Comparison of ENCODE assay signal across 9 mouse cellular contexts in the genomic region with DNA sequence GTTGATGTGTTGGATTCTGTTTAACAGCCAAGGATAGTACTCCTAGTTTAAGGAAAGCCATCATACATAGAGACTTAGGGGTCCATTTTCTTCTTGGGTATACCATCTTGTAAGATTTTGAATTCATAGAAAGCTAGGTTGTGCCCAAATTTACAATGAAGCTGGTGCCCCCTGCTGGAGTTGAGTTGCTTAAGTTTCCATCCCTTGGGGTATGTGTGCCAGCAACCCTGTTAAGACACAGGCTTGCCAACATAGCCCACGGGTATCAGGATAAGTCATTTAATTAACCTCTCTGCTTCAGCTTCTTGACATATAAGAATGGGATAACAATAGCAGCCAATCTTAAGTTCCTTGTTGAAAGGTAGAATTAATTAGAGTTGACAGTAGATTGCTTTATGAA.
A peak's percentile ranks its signal among the peaks of the same experiment; 100 is the strongest.
DNase-seq lines count a peak whose midpoint lies in the region; ATAC-seq and TF ChIP-seq lines count a peak whose summit lies in the region.
"Had no signal": no experiment of that assay in that cellular context is flagged by ENCODE, and none has a peak within 500 bp of the region (broad histone marks: within the 10 kb centered on the region; RNA-seq: fewer than 3 reads in every experiment).

No protein-coding gene starts in this region.

- no peaks in the 10 kb centered on the region for H3K4me1 ChIP-seq in forebrain, postnatal 0 days (ENCODE audit: insufficient read depth)
- no peaks in the 10 kb centered on the region for H3K4me1 ChIP-seq in lung, postnatal 0 days (ENCODE audit: insufficient read depth, low read depth, low read length)
- H3K4me1 ChIP-seq: midbrain, embryonic 12.5 days had no signal

- H3K27ac ChIP-seq in forebrain, postnatal 0 days (ENCODE audit: low read depth, low read length): no peak overlapping the region
- no peak overlapping the region for H3K27ac ChIP-seq in lung, postnatal 0 days (ENCODE audit: low read length)
- H3K27ac ChIP-seq: midbrain, embryonic 12.5 days had no signal

- no peaks in the 10 kb centered on the region for H3K36me3 ChIP-seq in forebrain, postnatal 0 days (ENCODE audit: insufficient read depth)
- H3K36me3 ChIP-seq in lung, postnatal 0 days (ENCODE audit: insufficient read depth, low read length): no peaks in the 10 kb centered on the region
- H3K36me3 ChIP-seq: midbrain, embryonic 12.5 days had no signal

- no peak overlapping the region for H3K4me3 ChIP-seq in forebrain, postnatal 0 days (ENCODE audit: low read depth, low read length)
- H3K4me3 ChIP-seq in lung, postnatal 0 days (ENCODE audit: low read depth, low read length): no peak overlapping the region
- H3K4me3 ChIP-seq: midbrain, embryonic 12.5 days had no signal

- TF ChIP-seq CTCF in forebrain, postnatal 0 days (IDR thresholded peaks at IDR 0.05; ENCODE audit: low read depth): peak; percentile 60
- TF ChIP-seq CTCF in lung, postnatal 0 days (IDR thresholded peaks at IDR 0.05): peak; percentile 68

- no peak overlapping the region for H3K9ac ChIP-seq in forebrain, postnatal 0 days
- H3K9ac ChIP-seq in lung, postnatal 0 days (replicated peaks; ENCODE audit: low read depth): no peak overlapping the region
- H3K9ac ChIP-seq: midbrain, embryonic 12.5 days had no signal

- 25% methylated on average over 1 of the region's 1 CpGs for WGBS in forebrain, postnatal 0 days
- 16% methylated on average over 1 of the region's 1 CpGs for WGBS in large intestine, adult 2 months
- 37% methylated on average over 1 of the region's 1 CpGs for WGBS in lung, postnatal 0 days

- TF ChIP-seq EP300 in lung, postnatal 0 days (IDR thresholded peaks at IDR 0.05): no peak

- no peaks in the 10 kb centered on the region for H3K27me3 ChIP-seq in forebrain, postnatal 0 days (ENCODE audit: insufficient read depth, low read length)
- H3K27me3 ChIP-seq in lung, postnatal 0 days (replicated peaks; ENCODE audit: insufficient read depth, low read length): no peaks in the 10 kb centered on the region
- H3K27me3 ChIP-seq: midbrain, embryonic 12.5 days had no signal

- H3K9me3 ChIP-seq in forebrain, postnatal 0 days (ENCODE audit: low read length): 0 out of 2 replicates have a peak, but pooled peaks cover 4% of the 10 kb centered on the region
- H3K9me3 ChIP-seq in lung, postnatal 0 days (ENCODE audit: low read length): no peaks in the 10 kb centered on the region
- H3K9me3 ChIP-seq: midbrain, embryonic 12.5 days had no signal

- peak; percentile 9 for DNase-seq in cerebellum, adult 11 months
- peak; percentile 9 for DNase-seq in 3T3-L1 (ENCODE audit: low read depth, low spot score)
- DNase-seq in brain, embryonic 18.5 days (ENCODE audit: low read depth, low spot score): peak; percentile 22
- DNase-seq in forebrain, postnatal 0 days: peak; percentile 78
- DNase-seq in large intestine, adult 2 months (ENCODE audit: low read depth, low spot score): peak; percentile 11
- peak; percentile 48 for DNase-seq in lung, postnatal 0 days (ENCODE audit: low spot score)
- peak; percentile 23 for DNase-seq in thymus, postnatal 14 days

- H3K4me2 ChIP-seq in forebrain, postnatal 0 days (ENCODE audit: low read depth): no peak overlapping the region
- H3K4me2 ChIP-seq in lung, postnatal 0 days (replicated peaks; ENCODE audit: low read depth, low read length): no peak overlapping the region
- H3K4me2 ChIP-seq: midbrain, embryonic 12.5 days had no signal

- ATAC-seq in cerebellum, adult (ENCODE audit: insufficient number of reproducible peaks, low FRiP score, low TSS enrichment): no peak
- ATAC-seq in forebrain, postnatal 0 days: peak; percentile 61; the same call in 1 of the 2 replicates
- ATAC-seq in lung, postnatal 0 days: no peak

Comparison
In these comparisons a context has a peak if more than half of its experiments do, and no peak if none do; other contexts are left out.
1. DNase-seq: peak in every context shown above with its lines; median percentile 78 in forebrain, postnatal 0 days; 48 in lung, postnatal 0 days; 23 in thymus, postnatal 14 days; 22 in brain, embryonic 18.5 days; 11 in large intestine, adult 2 months; 9 in cerebellum, adult 11 months; 9 in 3T3-L1.